Mouse (Mus musculus) lung, adult 2 months (tissue): ENCODE data around the gene Per2. TPM values are rescaled to one million over a fixed set of nuclear protein-coding genes. Genes with fewer than 3 reads are reported as not detected.

Source experiments
- DNase-seq: peaks from one replicate; pipeline ENCODE4 v3.0.0; 2022
- H3K4me1 ChIP-seq: fragments of 200-500 bp; 2 replicates; pipeline ENCODE4 v1.6.1; 2011; ENCODE audit warnings: low read length; ENCODE audit not compliant: control insufficient read depth, insufficient read depth
- H3K4me3 ChIP-seq: fragments of 200-500 bp; replicated peaks from 2 replicates; pipeline ENCODE3; 2011; ENCODE audit warnings: low read depth, mild to moderate bottlenecking, control low read depth, low read length; ENCODE audit errors: extremely low read depth
- CTCF ChIP-seq: fragments of 200-500 bp; IDR thresholded peaks from 2 replicates; pipeline ENCODE4 v1.5.1; 2011; ENCODE audit warnings: mild to moderate bottlenecking, low read length, control low read depth; ENCODE audit not compliant: insufficient read depth
- POLR2A ChIP-seq: fragments of 200-500 bp; IDR thresholded peaks from 2 replicates; pipeline ENCODE4 v1.6.1; 2011; ENCODE audit warnings: low read depth, mild to moderate bottlenecking, control low read depth, low read length, borderline replicate concordance; ENCODE audit errors: extremely low read depth
- WGBS: fragments of 180-500 bp; shearing (Covaris S2); methylation state at CpG from one replicate; pipeline ENCODE4 v1.1.7; 2018; 5-methylcytosine and 5-hydroxymethylcytosine counted together
- polyA plus RNA-seq: library from polyadenylated mRNA; depleted of rRNA; stranded (reverse); fragments of >200 nt; gene quantifications from 2 replicates; pipeline ENCODE4 v1.2.3, GENCODE M21; 2012

The Per2 gene
- polyA plus RNA-seq, 1 experiment = 6.9 TPM

GRCm38 (mm10) chr1:91426397-91426796 lies 32.7 kb downstream of the Per2 start:
- Histone ChIP-seq H3K4me1 (no peaks in the 10 kb centered on the region), H3K4me3 (no peak overlapping the region)
- TF ChIP-seq POLR2A (no peak), CTCF (no peak)
- WGBS = 55% methylated on average over 9 of the region's 9 CpGs
- no peak for DNase-seq

GRCm38 (mm10) chr1:91420601-91421065 lies 38.5 kb downstream of the Per2 start:
- 85% methylated on average over 8 of the region's 8 CpGs for WGBS

GRCm38 (mm10) chr1:91419862-91420600 lies 39.1 kb downstream of the Per2 start:
- TF ChIP-seq POLR2A (no peak), CTCF (no peak)
- DNase-seq = no peak
- Histone ChIP-seq H3K4me1 (no peaks in the 10 kb centered on the region), H3K4me3 (no peak overlapping the region)
- 73% methylated on average over 10 of the region's 10 CpGs for WGBS

More at GRCm38 (mm10) chr1:91420601-91421065, 38.5 kb downstream of the Per2 start:
- H3K4me1 ChIP-seq = no peaks in the 10 kb centered on the region
- TF ChIP-seq POLR2A = no peak
- TF ChIP-seq CTCF = no peak
- no peak overlapping the region for H3K4me3 ChIP-seq
- DNase-seq = no peak

- TF ChIP-seq CTCF (no peak), POLR2A (no peak)
- no peak for DNase-seq
- H3K4me1 ChIP-seq = no peaks in the 10 kb centered on the region
- H3K4me3 ChIP-seq = no peak overlapping the region
- 63% methylated on average over 1 of the region's 1 CpGs for WGBS
Measured at GRCm38 (mm10) chr1:91417991-91418390, 41.1 kb downstream of the Per2 start.

- Histone ChIP-seq H3K4me1 (peaks cover 4% of the 10 kb centered on the region), H3K4me3 (no peak overlapping the region)
- no peak for DNase-seq
- TF ChIP-seq CTCF (no peak), POLR2A (no peak)
- WGBS = 93% methylated on average over 5 of the region's 5 CpGs
Measured at GRCm38 (mm10) chr1:91415311-91415710, 43.8 kb downstream of the Per2 start.

GRCm38 (mm10) chr1:91414903-91415302 lies 44.2 kb downstream of the Per2 start:
- peaks cover 4% of the 10 kb centered on the region for H3K4me1 ChIP-seq
- DNase-seq = no peak
- no peak for TF ChIP-seq CTCF
- no peak for TF ChIP-seq POLR2A
- WGBS = 70% methylated on average over 4 of the region's 4 CpGs
- no peak overlapping the region for H3K4me3 ChIP-seq

GRCm38 (mm10) chr1:91413898-91414594 lies 45.1 kb downstream of the Per2 start, which contains the start of gene Hes6:
Gene Hes6 (minus strand): TSS chr1:91414038.
- peaks cover 4% of the 10 kb centered on the region for H3K4me1 ChIP-seq
- DNase-seq = peak; percentile 65
- peak within 1 kb of the TSS; percentile 86 for H3K4me3 ChIP-seq
- 5% methylated on average over 39 of the region's 39 CpGs for WGBS
- TF ChIP-seq CTCF (no peak), POLR2A (no peak)

GRCm38 (mm10) chr1:91413536-91413897 lies 45.6 kb downstream of the Per2 start:
- 2% methylated on average over 14 of the region's 14 CpGs for WGBS
- DNase-seq = no peak
- H3K4me3 ChIP-seq = peak overlapping the region; percentile 50
- H3K4me1 ChIP-seq = peaks cover 4% of the 10 kb centered on the region
- TF ChIP-seq CTCF (no peak), POLR2A (no peak)

- peak; percentile 85; the same call in 1 of the 2 replicates for TF ChIP-seq POLR2A
- TF ChIP-seq CTCF = no peak
- H3K4me3 ChIP-seq = peak overlapping the region; percentile 86
- peaks cover 4% of the 10 kb centered on the region for H3K4me1 ChIP-seq
- DNase-seq = peak; percentile 88
- under 1% methylated on average over 34 of the region's 34 CpGs for WGBS
Measured at GRCm38 (mm10) chr1:91413030-91413506, 46.1 kb downstream of the Per2 start.

- peak overlapping the region; percentile 86 for H3K4me3 ChIP-seq
- peak; percentile 36 for DNase-seq
- 7% methylated on average over 62 of the region's 65 CpGs for WGBS
- peaks cover 4% of the 10 kb centered on the region for H3K4me1 ChIP-seq
- no peak for TF ChIP-seq POLR2A
- no peak for TF ChIP-seq CTCF
Measured at GRCm38 (mm10) chr1:91412286-91413029, 46.7 kb downstream of the Per2 start.
